Mouse (Mus musculus): ENCODE results near the gene Gpr107.

GRCm38 (mm10) chr2:31125156-31125555, 27.0 kb upstream of the Gpr107 start:
- TF ChIP-seq CTCF (IDR thresholded peaks at IDR 0.05; ENCODE audit: extremely low read depth, insufficient read depth, low read length) (no peak), POLR2A (IDR thresholded peaks at IDR 0.05; ENCODE audit: extremely low read depth, insufficient read depth, low read length) (no peak)

Measured in cortical plate, adult 2 months (tissue).